Mouse (Mus musculus) forebrain, embryonic 13.5 days (tissue): ENCODE results near the gene Car5a. TPM values are rescaled to one million over a fixed set of nuclear protein-coding genes. Genes with fewer than 3 reads are reported as not detected.
A peak's percentile ranks its signal among the peaks of the same experiment; 100 is the strongest.

Experiments used
- ATAC-seq: fragments of 200-750 bp; cut with Nextera tagmentation; 2 replicates; pipeline ENCODE4 v1.8.0; 2017
- H3K27ac ChIP-seq: fragments of 300-500 bp; sonication (generic); 2 replicates; pipeline ENCODE4 v1.5.1; 2015; ENCODE audit warnings: inconsistent platforms, mild to moderate bottlenecking, moderate library complexity
- H3K27me3 ChIP-seq: fragments of 300-500 bp; sonication (generic); 2 replicates; pipeline ENCODE4 v1.6.1; 2015; ENCODE audit warnings: mild to moderate bottlenecking, inconsistent platforms
- H3K36me3 ChIP-seq: fragments of 300-500 bp; sonication (generic); 2 replicates; pipeline ENCODE4 v1.6.1; 2015; ENCODE audit warnings: mild to moderate bottlenecking, inconsistent platforms; ENCODE audit not compliant: poor library complexity, severe bottlenecking
- H3K4me1 ChIP-seq: fragments of 300-500 bp; sonication (generic); 2 replicates; pipeline ENCODE4 v1.6.1; 2015; ENCODE audit warnings: inconsistent platforms
- H3K4me2 ChIP-seq: fragments of 300-500 bp; sonication (generic); 2 replicates; pipeline ENCODE4 v1.6.1; 2015; ENCODE audit warnings: inconsistent platforms, mild to moderate bottlenecking, moderate library complexity
- H3K4me3 ChIP-seq: fragments of 300-500 bp; sonication (generic); 2 replicates; pipeline ENCODE4 v1.5.1; 2015; ENCODE audit warnings: mild to moderate bottlenecking, inconsistent platforms
- H3K9ac ChIP-seq: fragments of 300-500 bp; sonication (generic); 2 replicates; pipeline ENCODE4 v1.6.1; 2015; ENCODE audit warnings: mild to moderate bottlenecking, inconsistent platforms
- H3K9me3 ChIP-seq: fragments of 300-500 bp; sonication (generic); replicated peaks from 2 replicates; pipeline ENCODE4 v1.6.1; 2016; ENCODE audit warnings: inconsistent platforms
- WGBS: fragments of 180-500 bp; shearing (Covaris S2); methylation state at CpG from one replicate; pipeline ENCODE4 v1.1.7; 2015; 5-methylcytosine and 5-hydroxymethylcytosine counted together
- polyA plus RNA-seq: library from polyadenylated mRNA; unstranded; fragments of >200 nt; fragmentation: Nextera tagmentation; extraction: Ambion mirVana; gene quantifications from 2 replicates; pipeline ENCODE4 v1.2.1, GENCODE M21; 2015

Car5a gene
- polyA plus RNA-seq, 1 experiment from 2014 or later: not detected

GRCm38 (mm10) chr8:121909663-121910062, 35.0 kb downstream of the Car5a start:
- Histone ChIP-seq H3K4me3 (no peak overlapping the region), H3K36me3 (no peaks in the 10 kb centered on the region), H3K27me3 (peaks cover 8% of the 10 kb centered on the region; the same call in 1 of the 2 replicates), H3K9me3 (no peaks in the 10 kb centered on the region), H3K4me1 (peaks cover 24% of the 10 kb centered on the region), H3K27ac (no peak overlapping the region), H3K9ac (no peak overlapping the region), H3K4me2 (no peak overlapping the region)
- 3% methylated on average over 6 of the region's 6 CpGs for WGBS
- ATAC-seq: no peak

- Histone ChIP-seq H3K27me3 (peaks cover 8% of the 10 kb centered on the region; the same call in 1 of the 2 replicates), H3K4me2 (no peak overlapping the region), H3K36me3 (no peaks in the 10 kb centered on the region), H3K4me3 (no peak overlapping the region), H3K9ac (no peak overlapping the region), H3K27ac (no peak overlapping the region), H3K4me1 (peaks cover 27% of the 10 kb centered on the region), H3K9me3 (no peaks in the 10 kb centered on the region)
- no peak for ATAC-seq
- 66% methylated on average over 8 of the region's 8 CpGs for WGBS
Measured at GRCm38 (mm10) chr8:121909148-121909541, 35.6 kb downstream of the Car5a start.

GRCm38 (mm10) chr8:121908378-121909147, 36.1 kb downstream of the Car5a start:
- Histone ChIP-seq H3K9me3 (no peaks in the 10 kb centered on the region), H3K9ac (no peak overlapping the region), H3K4me1 (peaks cover 33% of the 10 kb centered on the region), H3K27ac (no peak overlapping the region), H3K36me3 (no peaks in the 10 kb centered on the region), H3K4me2 (peak overlapping the region; percentile 95; the same call in 1 of the 2 replicates), H3K4me3 (no peak overlapping the region), H3K27me3 (peaks cover 8% of the 10 kb centered on the region; the same call in 1 of the 2 replicates)
- no peak for ATAC-seq
- 69% methylated on average over 8 of the region's 8 CpGs for WGBS

- H3K27me3 ChIP-seq: peaks cover 8% of the 10 kb centered on the region; the same call in 1 of the 2 replicates
- no peak within 1 kb of the TSS for H3K27ac ChIP-seq
- under 1% methylated on average over 60 of the region's 61 CpGs for WGBS
- peak; percentile 93 for ATAC-seq
- peak within 1 kb of the TSS; percentile 80 for H3K9ac ChIP-seq
- H3K36me3 ChIP-seq: no peaks in the 10 kb centered on the region
- peak within 1 kb of the TSS; percentile 79 for H3K4me3 ChIP-seq
- no peaks in the 10 kb centered on the region for H3K9me3 ChIP-seq
- peak within 1 kb of the TSS; percentile 95 for H3K4me2 ChIP-seq
- peaks cover 34% of the 10 kb centered on the region for H3K4me1 ChIP-seq
Measured at GRCm38 (mm10) chr8:121907587-121908248, 37.0 kb downstream of the Car5a start, which contains the start of gene Slc7a5. TSS of gene Slc7a5 (minus strand) at chr8:121907694.

- WGBS: under 1% methylated on average over 64 of the region's 72 CpGs
- H3K27ac ChIP-seq: no peak overlapping the region
- peaks cover 41% of the 10 kb centered on the region for H3K4me1 ChIP-seq
- no peaks in the 10 kb centered on the region for H3K9me3 ChIP-seq
- H3K4me2 ChIP-seq: peak overlapping the region; percentile 95
- H3K36me3 ChIP-seq: no peaks in the 10 kb centered on the region
- H3K4me3 ChIP-seq: peak overlapping the region; percentile 79
- peak; percentile 77 for ATAC-seq
- H3K27me3 ChIP-seq: peaks cover 8% of the 10 kb centered on the region; the same call in 1 of the 2 replicates
- H3K9ac ChIP-seq: peak overlapping the region; percentile 80
Measured at GRCm38 (mm10) chr8:121906542-121907512, 37.9 kb downstream of the Car5a start.

- WGBS: 39% methylated on average over 5 of the region's 5 CpGs
- peaks cover 44% of the 10 kb centered on the region for H3K4me1 ChIP-seq
- H3K9me3 ChIP-seq: no peaks in the 10 kb centered on the region
- peak overlapping the region; percentile 95 for H3K4me2 ChIP-seq
- H3K9ac ChIP-seq: peak overlapping the region; percentile 80
- no peaks in the 10 kb centered on the region for H3K36me3 ChIP-seq
- no peak overlapping the region for H3K27ac ChIP-seq
- peaks cover 8% of the 10 kb centered on the region; the same call in 1 of the 2 replicates for H3K27me3 ChIP-seq
- no peak for ATAC-seq
- H3K4me3 ChIP-seq: peak overlapping the region; percentile 79
Measured at GRCm38 (mm10) chr8:121905864-121906263, 38.8 kb downstream of the Car5a start.

DNA sequence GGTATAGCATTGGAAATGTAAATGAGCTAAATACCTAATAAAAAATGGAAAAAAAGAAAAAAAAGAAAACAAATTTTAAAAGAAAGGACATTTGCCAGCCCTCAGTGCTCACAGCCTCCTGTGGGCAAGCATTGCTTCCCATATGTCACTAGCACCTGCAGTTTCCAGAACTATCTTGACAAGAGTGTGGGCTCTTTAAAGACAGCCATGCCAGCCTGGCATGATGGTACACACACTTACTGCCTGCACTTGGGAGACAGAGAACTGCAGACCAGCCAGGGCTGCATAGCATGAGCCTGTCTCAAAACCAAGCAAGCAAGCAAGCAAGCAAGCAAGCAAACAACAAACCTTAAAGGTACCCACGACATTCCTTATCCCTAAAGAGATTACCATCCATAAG, 39.3 kb downstream of the Car5a start:
- WGBS: 70% methylated on average over 1 of the region's 1 CpGs
- peak overlapping the region; percentile 80 for H3K9ac ChIP-seq
- no peak for ATAC-seq

DNA sequence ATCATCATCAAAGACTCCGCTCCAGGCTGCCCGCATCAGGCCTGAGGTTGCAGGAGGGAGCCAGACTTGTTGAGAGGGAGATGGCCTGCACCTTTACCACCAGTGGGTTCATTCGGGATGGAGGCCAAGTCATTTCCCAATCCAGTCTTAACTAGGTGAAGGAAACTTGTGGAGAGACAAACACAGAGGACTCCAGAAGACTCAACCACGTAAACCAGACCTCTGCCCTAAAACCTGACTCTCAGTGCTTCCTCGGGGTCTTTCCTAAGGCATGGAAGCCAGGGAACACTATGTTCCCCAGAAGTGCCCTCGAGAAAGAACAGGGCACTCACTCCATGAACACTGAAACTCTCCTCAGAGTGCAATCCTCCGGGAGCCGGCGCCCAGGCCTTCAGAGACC, 39.7 kb downstream of the Car5a start:
- peak overlapping the region; percentile 95 for H3K4me2 ChIP-seq
- H3K4me1 ChIP-seq: peaks cover 44% of the 10 kb centered on the region
- H3K9me3 ChIP-seq: no peaks in the 10 kb centered on the region
- H3K9ac ChIP-seq: peak overlapping the region; percentile 80; the same call in 1 of the 2 replicates
- 86% methylated on average over 9 of the region's 9 CpGs for WGBS
- no peak for ATAC-seq
- H3K4me3 ChIP-seq: peak overlapping the region; percentile 79; the same call in 1 of the 2 replicates
- H3K27ac ChIP-seq: no peak overlapping the region
- H3K27me3 ChIP-seq: peaks cover 8% of the 10 kb centered on the region; the same call in 1 of the 2 replicates
- H3K36me3 ChIP-seq: no peaks in the 10 kb centered on the region

More for the DNA sequence above, 39.3 kb downstream of the Car5a start:
- Histone ChIP-seq H3K27ac (no peak overlapping the region), H3K36me3 (no peaks in the 10 kb centered on the region), H3K9me3 (no peaks in the 10 kb centered on the region), H3K4me3 (peak overlapping the region; percentile 79), H3K4me1 (peaks cover 44% of the 10 kb centered on the region), H3K4me2 (peak overlapping the region; percentile 95), H3K27me3 (peaks cover 8% of the 10 kb centered on the region; the same call in 1 of the 2 replicates)

- H3K9me3 ChIP-seq: no peaks in the 10 kb centered on the region
- no peak overlapping the region for H3K27ac ChIP-seq
- H3K4me1 ChIP-seq: peaks cover 53% of the 10 kb centered on the region
- peaks cover 4% of the 10 kb centered on the region; the same call in 1 of the 2 replicates for H3K27me3 ChIP-seq
- peak overlapping the region; percentile 4; the same call in 1 of the 2 replicates for H3K4me2 ChIP-seq
- no peak overlapping the region for H3K4me3 ChIP-seq
- no peak for ATAC-seq
- H3K36me3 ChIP-seq: no peaks in the 10 kb centered on the region
- WGBS: 69% methylated on average over 6 of the region's 6 CpGs
- 0 out of 2 replicates have a peak overlapping the region, but pooled peaks have one; percentile 16 for H3K9ac ChIP-seq
Measured at GRCm38 (mm10) chr8:121903977-121904376, 40.7 kb downstream of the Car5a start.

GRCm38 (mm10) chr8:121901498-121902236, 43.0 kb downstream of the Car5a start:
- H3K4me2 ChIP-seq: peak overlapping the region; percentile 18; the same call in 1 of the 2 replicates
- H3K9ac ChIP-seq: peak overlapping the region; percentile 43
- no peak for ATAC-seq

More at GRCm38 (mm10) chr8:121901498-121902236, 43.0 kb downstream of the Car5a start:
- 64% methylated on average over 8 of the region's 8 CpGs for WGBS
- no peak overlapping the region for H3K4me3 ChIP-seq
- no peaks in the 10 kb centered on the region for H3K9me3 ChIP-seq
- H3K27me3 ChIP-seq: no peaks in the 10 kb centered on the region
- peaks cover 68% of the 10 kb centered on the region for H3K4me1 ChIP-seq
- H3K27ac ChIP-seq: no peak overlapping the region; the same call in 1 of the 2 replicates
- H3K36me3 ChIP-seq: no peaks in the 10 kb centered on the region
